Comparison of ENCODE assay signal across 7 mouse cellular contexts in genomic region chr3:137918172-137918931, GRCm38 (mm10). TPM values are rescaled to one million over a fixed set of nuclear protein-coding genes. Genes with fewer than 3 reads are reported as not detected.
A peak's percentile ranks its signal among the peaks of the same experiment; 100 is the strongest.
DNase-seq lines count a peak whose midpoint lies in the region; ATAC-seq and TF ChIP-seq lines count a peak whose summit lies in the region.

Gene Lamtor3, plus strand, starts transcription at chr3:137918506.

- peaks cover 13% of the 10 kb centered on the region; the same call in 1 of the 2 replicates for H3K36me3 ChIP-seq in intestine, postnatal 0 days (ENCODE audit: control insufficient read depth, insufficient read depth)
- H3K36me3 ChIP-seq in midbrain, embryonic 12.5 days = peaks cover 16% of the 10 kb centered on the region
- H3K36me3 ChIP-seq in small intestine, adult 2 months (ENCODE audit: control insufficient read depth, insufficient read depth, low read length) = peaks cover 6% of the 10 kb centered on the region

- peaks cover 3% of the 10 kb centered on the region; the same call in 1 of the 2 replicates for H3K4me1 ChIP-seq in intestine, postnatal 0 days (replicated peaks; ENCODE audit: control insufficient read depth, insufficient read depth, low read length)
- H3K4me1 ChIP-seq in midbrain, embryonic 12.5 days = peaks cover 17% of the 10 kb centered on the region
- peaks cover 4% of the 10 kb centered on the region for H3K4me1 ChIP-seq in small intestine, adult 2 months (ENCODE audit: control insufficient read depth, insufficient read depth, insufficient read length, low read length)

- TF ChIP-seq CTCF in intestine, postnatal 0 days (IDR thresholded peaks at IDR 0.05; ENCODE audit: low read depth) = peak; percentile 32; the same call in 1 of the 2 replicates
- TF ChIP-seq CTCF in small intestine, adult 2 months (IDR thresholded peaks at IDR 0.05; ENCODE audit: extremely low read depth, insufficient read length, insufficient replicate concordance, low read depth, low read length) = 0 out of 2 replicates have a peak, but pooled peaks have one; percentile 9

- H3K27me3 ChIP-seq in intestine, postnatal 0 days (replicated peaks; ENCODE audit: control insufficient read depth, insufficient read depth, low read length) = no peaks in the 10 kb centered on the region
- no peaks in the 10 kb centered on the region for H3K27me3 ChIP-seq in midbrain, embryonic 12.5 days
- no peaks in the 10 kb centered on the region for H3K27me3 ChIP-seq in small intestine, adult 2 months (ENCODE audit: control insufficient read depth, insufficient read depth, low read length)

- H3K9ac ChIP-seq in intestine, postnatal 0 days (ENCODE audit: low read depth, low read length) = peak within 1 kb of the TSS; percentile 70
- H3K9ac ChIP-seq in midbrain, embryonic 12.5 days (replicated peaks) = peak within 1 kb of the TSS; percentile 75

- peak within 1 kb of the TSS; percentile 96 for H3K27ac ChIP-seq in intestine, postnatal 0 days (ENCODE audit: low read depth, low read length)
- H3K27ac ChIP-seq in midbrain, embryonic 12.5 days (replicated peaks) = peak within 1 kb of the TSS; percentile 84
- peak within 1 kb of the TSS; percentile 78 for H3K27ac ChIP-seq in small intestine, adult 2 months (ENCODE audit: insufficient read depth, low read depth, low read length)

- H3K9me3 ChIP-seq in intestine, postnatal 0 days (ENCODE audit: control insufficient read depth) = no peaks in the 10 kb centered on the region
- no peaks in the 10 kb centered on the region for H3K9me3 ChIP-seq in midbrain, embryonic 12.5 days

- peak within 1 kb of the TSS; percentile 67 for H3K4me2 ChIP-seq in intestine, postnatal 0 days (replicated peaks; ENCODE audit: low read depth)
- H3K4me2 ChIP-seq in midbrain, embryonic 12.5 days (replicated peaks) = peak within 1 kb of the TSS; percentile 88

- intact Hi-C loops in left cerebral cortex, postnatal 4 days (cut with DNase I) = loop anchor here (5.0 kb wide), 1 partner anchor 51 kb away; the partner anchor contains the start of gene Dnajb14

- TF ChIP-seq POLR2A in small intestine, adult 2 months (IDR thresholded peaks at IDR 0.05; ENCODE audit: low read depth, low read length) = peak; percentile 59; the same call in 1 of the 2 replicates

- DNase-seq in adrenal gland, adult 8-10 months = peak; percentile 84
- peak; percentile 89 for DNase-seq in embryo, embryonic 9.5 days (ENCODE audit: extremely low spot score)
- no peak for DNase-seq in gonadal fat pad, adult 2 months (ENCODE audit: low read depth)
- peak; percentile 85 for DNase-seq in left cerebral cortex, postnatal 4 days

- WGBS in intestine, postnatal 0 days = under 1% methylated on average over 47 of the region's 47 CpGs
- WGBS in midbrain, embryonic 12.5 days = under 1% methylated on average over 43 of the region's 47 CpGs
- WGBS in small intestine, adult 2 months = under 1% methylated on average over 47 of the region's 47 CpGs

- H3K4me3 ChIP-seq in intestine, postnatal 0 days (ENCODE audit: low read depth, low read length) = peak within 1 kb of the TSS; percentile 65
- peak within 1 kb of the TSS; percentile 89 for H3K4me3 ChIP-seq in midbrain, embryonic 12.5 days
- peak within 1 kb of the TSS; percentile 99 for H3K4me3 ChIP-seq in small intestine, adult 2 months (ENCODE audit: low read depth, low read length)

- peak; percentile 93 for ATAC-seq in intestine, postnatal 0 days
- ATAC-seq in midbrain, embryonic 12.5 days (ENCODE audit: low FRiP score, low read depth) = peak; percentile 92

RNA-seq across cellular contexts. Expression of gene Lamtor3, which starts in this region (rescaled TPM):
- 10 to 100 TPM; 62.8 to 80.3 (median 71.5) TPM for total RNA-seq in adrenal gland, adult 8-10 months (2022)
- 35.3 and 38.3 TPM in 2 replicates for polyA plus RNA-seq in gonadal fat pad, adult 2 months (2012; rRNA removed)
- 156 and 160 TPM in 2 replicates for polyA plus RNA-seq in intestine, postnatal 0 days (2015; fragmentation: Nextera tagmentation; extraction: Ambion mirVana)
- 10 to 100 TPM; 69.0 to 73.3 TPM for total RNA-seq in left cerebral cortex, postnatal 4 days (2021)
- polyA plus RNA-seq in midbrain, embryonic 12.5 days (2016; fragmentation: Nextera tagmentation; extraction: Ambion mirVana) = 94.8 and 103 TPM in 2 replicates
- 7.3 and 9.4 TPM in 2 replicates for polyA plus RNA-seq in small intestine, adult 2 months (2012; rRNA removed)
